Mouse (Mus musculus) bone marrow macrophage, adult 2 months (primary cell): Measurements from ENCODE around the gene Srsf9.

Source experiments
- CTCF ChIP-seq: IDR thresholded peaks from 2 replicates; pipeline ENCODE4 v1.5.1; 2012; ENCODE audit warnings: low read depth, mild to moderate bottlenecking, low read length, moderate library complexity
- POLR2A ChIP-seq: IDR thresholded peaks from 2 replicates; pipeline ENCODE4 v1.6.1; 2012; ENCODE audit warnings: mild to moderate bottlenecking, low read depth, low read length, borderline replicate concordance

GRCm38 (mm10) chr5:115355070-115355469 is 28.1 kb downstream of the Srsf9 start:
- TF ChIP-seq CTCF (no peak), POLR2A (no peak)
